Mouse (Mus musculus): ENCODE measurements around the gene Prcp.

GRCm38 (mm10) chr7:92952210-92952609, 77.9 kb downstream of the Prcp start:
- no peak for TF ChIP-seq MAFK (IDR thresholded peaks at IDR 0.05; ENCODE audit: insufficient replicate concordance, low read length)
- TF ChIP-seq USF2 (conservative IDR thresholded peaks at IDR 0.05; ENCODE audit: low read depth, low read length), result no peak
- no peak for TF ChIP-seq E2F4 (IDR thresholded peaks at IDR 0.05; ENCODE audit: insufficient replicate concordance, low read depth, low read length)
- TF ChIP-seq HCFC1 (IDR thresholded peaks at IDR 0.05; ENCODE audit: low read depth, low read length), result no peak
- TF ChIP-seq TBP (conservative IDR thresholded peaks at IDR 0.05; ENCODE audit: low read depth, low read length), result no peak

All from CH12.LX (cell line).